23 mouse cellular contexts compared by ENCODE assay signal in genomic region chr17:87199134-87199533, GRCm38 (mm10).
"Had no signal": no experiment of that assay in that cellular context is flagged by ENCODE, and none has a peak within 500 bp of the region (broad histone marks: within the 10 kb centered on the region; RNA-seq: fewer than 3 reads in every experiment).

No protein-coding gene starts in this region.

- DNase-seq: gastrocnemius, postnatal 14 days; gastrocnemius, postnatal 36 days; heart, adult 11 months; heart, adult 2 months; heart, postnatal 14 days; heart, postnatal 36 days; kidney, adult 11 months; kidney, adult 2 months; kidney, adult 9 months; kidney, postnatal 14 days; kidney, postnatal 36 days; layer of hippocampus, adult 9-11 months; layer of hippocampus, postnatal 36 days; left cerebral cortex, postnatal 4 days had no signal

- ATAC-seq: hindbrain, postnatal 0 days; intestine, embryonic 16.5 days had no signal

- H3K4me2 ChIP-seq: heart, embryonic 12.5 days; hindbrain, embryonic 13.5 days; hindbrain, embryonic 15.5 days; kidney, embryonic 15.5 days; limb, embryonic 13.5 days; limb, embryonic 15.5 days had no signal

- H3K9ac ChIP-seq: heart, embryonic 12.5 days; hindbrain, embryonic 13.5 days; hindbrain, embryonic 15.5 days; kidney, embryonic 15.5 days; limb, embryonic 13.5 days; limb, embryonic 15.5 days had no signal

- H3K27ac ChIP-seq: heart, adult 2 months; hindbrain, embryonic 13.5 days; hindbrain, embryonic 15.5 days; hindbrain, postnatal 0 days; kidney, postnatal 0 days; limb, embryonic 13.5 days; limb, embryonic 15.5 days had no signal

- H3K9me3 ChIP-seq: heart, embryonic 12.5 days; hindbrain, embryonic 13.5 days; hindbrain, embryonic 15.5 days; kidney, embryonic 15.5 days; limb, embryonic 13.5 days; limb, embryonic 15.5 days had no signal

- H3K4me3 ChIP-seq: heart, adult 2 months; heart, embryonic 12.5 days; hindbrain, embryonic 13.5 days; hindbrain, embryonic 15.5 days; kidney, embryonic 15.5 days; limb, embryonic 13.5 days; limb, embryonic 15.5 days had no signal

- H3K36me3 ChIP-seq: heart, embryonic 12.5 days; hindbrain, embryonic 13.5 days; hindbrain, embryonic 15.5 days; kidney, embryonic 15.5 days; limb, embryonic 13.5 days; limb, embryonic 15.5 days had no signal

- H3K27me3 ChIP-seq: heart, embryonic 12.5 days; hindbrain, embryonic 15.5 days; kidney, embryonic 15.5 days; limb, embryonic 13.5 days; limb, embryonic 15.5 days had no signal
